Mouse (Mus musculus) mouse trophoblast stem cell (cell line): ENCODE measurements around the gene Atp7a.
"Not testable (repeated sequence)": the region's sequence is repeated elsewhere in the genome, so short reads cannot be mapped to it uniquely, and the experiment has no call there.

Source experiments
- in situ Hi-C, 2 experiments: fragments of 300-500 bp; cut with MseI, MboI; formaldehyde crosslinking; loops; 2 replicates in 1 of 2; 3 replicates in 1 of 2; pipeline ENCODE4 v1.15.1; 2025

Atp7a gene

GRCm38 (mm10) chrX:106026418-106027342, at the start of gene Atp7a:
TSS of gene Atp7a (plus strand) at chrX:106027276.
- in situ Hi-C loops = loop anchor here (5.0 kb wide), 2 partner anchors 141 to 146 kb away; no protein-coding TSS in a partner anchor

- in situ Hi-C loops = no loop called here
These were observed 25.5 kb upstream of the Atp7a start for GRCm38 (mm10) chrX:106001605-106002004.

GRCm38 (mm10) chrX:106010762-106011161, 16.3 kb upstream of the Atp7a start:
- in situ Hi-C loops = no loop called here

GRCm38 (mm10) chrX:106011465-106012159, 15.5 kb upstream of the Atp7a start, which contains the start of gene Magt1:
TSS of gene Magt1 (minus strand) at chrX:106011906.
- in situ Hi-C loops = no loop called here

GRCm38 (mm10) chrX:106012559-106012958, 14.5 kb upstream of the Atp7a start:
- in situ Hi-C loops = no loop called here

- in situ Hi-C loops = no loop called here
These were observed 13.9 kb upstream of the Atp7a start for GRCm38 (mm10) chrX:106013217-106013616.

GRCm38 (mm10) chrX:106014741-106015377, 12.2 kb upstream of the Atp7a start:
- in situ Hi-C loops = not testable (repeated sequence)

GRCm38 (mm10) chrX:106015571-106016322, 11.3 kb upstream of the Atp7a start, which contains the start of gene Cox7b:
TSS of gene Cox7b (plus strand) at chrX:106015700.
- in situ Hi-C loops = no loop called here

GRCm38 (mm10) chrX:106017102-106017501, 10.0 kb upstream of the Atp7a start:
- in situ Hi-C loops = no loop called here

- in situ Hi-C loops = no loop called here
These were observed 9.6 kb upstream of the Atp7a start for GRCm38 (mm10) chrX:106017516-106017915.

GRCm38 (mm10) chrX:106027343-106027674, 233 bp downstream of the Atp7a start:
- in situ Hi-C loops = loop anchor here (5.0 kb wide), 2 partner anchors 140 to 145 kb away; no protein-coding TSS in a partner anchor

GRCm38 (mm10) chrX:106030176-106030575, 3.1 kb downstream of the Atp7a start:
- in situ Hi-C loops = no loop called here

- in situ Hi-C loops = no loop called here
These were observed 4.0 kb downstream of the Atp7a start for GRCm38 (mm10) chrX:106031124-106031523.

GRCm38 (mm10) chrX:106035727-106036126, 8.7 kb downstream of the Atp7a start:
- in situ Hi-C loops = no loop called here

- in situ Hi-C loops = no loop called here
These were observed 10.2 kb downstream of the Atp7a start for GRCm38 (mm10) chrX:106037185-106037752.

GRCm38 (mm10) chrX:106043863-106044617, 17.0 kb downstream of the Atp7a start:
- in situ Hi-C loops = no loop called here

- in situ Hi-C loops = no loop called here
These were observed 18.4 kb downstream of the Atp7a start for GRCm38 (mm10) chrX:106045455-106045854.

GRCm38 (mm10) chrX:106045928-106046327, 18.9 kb downstream of the Atp7a start:
- in situ Hi-C loops = no loop called here

GRCm38 (mm10) chrX:106048191-106048590, 21.1 kb downstream of the Atp7a start:
- in situ Hi-C loops = no loop called here

- in situ Hi-C loops = not testable (repeated sequence)
These were observed 50.8 kb downstream of the Atp7a start for GRCm38 (mm10) chrX:106077858-106078257.
